Mouse (Mus musculus): ENCODE measurements around the gene Utrn. TPM values are rescaled to one million over a fixed set of nuclear protein-coding genes. Genes with fewer than 3 reads are reported as not detected.

Utrn gene
- total RNA-seq, 4 experiments from 2014 or later = 39.9 to 46.6 (median 44.0) TPM

- peak; percentile 27 to 33 for DNase-seq (ENCODE audit: low spot score in 2 of 2)
Observed at GRCm38 (mm10) chr10:12837636-12838035, 31.5 kb downstream of the Utrn start.

GRCm38 (mm10) chr10:12836048-12836816 is 32.9 kb downstream of the Utrn start:
- no peak for DNase-seq (ENCODE audit: low spot score in 2 of 2)

- DNase-seq (ENCODE audit: low spot score in 2 of 2) = no peak
Observed at GRCm38 (mm10) chr10:12834215-12834614, 35.0 kb downstream of the Utrn start.

- no peak for DNase-seq (ENCODE audit: low spot score in 2 of 2)
Observed at GRCm38 (mm10) chr10:12832163-12832562, 37.0 kb downstream of the Utrn start.

GRCm38 (mm10) chr10:12827778-12828177 is 41.4 kb downstream of the Utrn start:
- DNase-seq (ENCODE audit: low spot score in 2 of 2) = no peak

GRCm38 (mm10) chr10:12827306-12827705 is 41.9 kb downstream of the Utrn start:
- no peak for DNase-seq (ENCODE audit: low spot score in 2 of 2)

GRCm38 (mm10) chr10:12826760-12827281 is 42.3 kb downstream of the Utrn start:
- DNase-seq (ENCODE audit: low spot score in 2 of 2) = peak; percentile 25 to 33

GRCm38 (mm10) chr10:12824386-12824785 is 44.8 kb downstream of the Utrn start:
- no peak for DNase-seq (ENCODE audit: low spot score in 2 of 2)

- no peak for DNase-seq (ENCODE audit: low spot score in 2 of 2)
Observed at GRCm38 (mm10) chr10:12823437-12824219, 45.5 kb downstream of the Utrn start.

GRCm38 (mm10) chr10:12820978-12821735 is 48.0 kb downstream of the Utrn start:
- peak; percentile 21 to 42 for DNase-seq (ENCODE audit: low spot score in 2 of 2)

- no peak for DNase-seq (ENCODE audit: low spot score in 2 of 2)
Observed at GRCm38 (mm10) chr10:12817409-12817808, 51.8 kb downstream of the Utrn start.

- no peak for DNase-seq (ENCODE audit: low spot score in 2 of 2)
Observed at GRCm38 (mm10) chr10:12816530-12816929, 52.6 kb downstream of the Utrn start.

- no peak for DNase-seq (ENCODE audit: low spot score in 2 of 2)
Observed at GRCm38 (mm10) chr10:12814411-12814810, 54.8 kb downstream of the Utrn start.

- DNase-seq (ENCODE audit: low spot score in 2 of 2) = no peak
Observed at GRCm38 (mm10) chr10:12813881-12814280, 55.3 kb downstream of the Utrn start.

GRCm38 (mm10) chr10:12813211-12813811 is 55.9 kb downstream of the Utrn start:
- no peak for DNase-seq (ENCODE audit: low spot score in 2 of 2)

GRCm38 (mm10) chr10:12812680-12813079 is 56.5 kb downstream of the Utrn start:
- DNase-seq (ENCODE audit: low spot score in 2 of 2) = no peak

- DNase-seq (ENCODE audit: low spot score in 2 of 2) = no peak
Observed at GRCm38 (mm10) chr10:12810816-12811215, 58.3 kb downstream of the Utrn start.

GRCm38 (mm10) chr10:12809702-12810101 is 59.5 kb downstream of the Utrn start:
- DNase-seq (ENCODE audit: low spot score in 2 of 2) = no peak

- DNase-seq (ENCODE audit: low spot score in 2 of 2) = no peak
Observed at GRCm38 (mm10) chr10:12808467-12808866, 60.7 kb downstream of the Utrn start.

GRCm38 (mm10) chr10:12807706-12808105 is 61.5 kb downstream of the Utrn start:
- DNase-seq (ENCODE audit: low spot score in 2 of 2) = no peak

- DNase-seq (ENCODE audit: low spot score in 2 of 2) = no peak
Observed at GRCm38 (mm10) chr10:12805826-12806225, 63.3 kb downstream of the Utrn start.
